Mouse (Mus musculus) embryonic fibroblast, embryonic 13.5 days (primary cell): ENCODE data around the gene Fchsd2.

ENCODE experiments used
- CTCF ChIP-seq: IDR thresholded peaks from 2 replicates; pipeline ENCODE4 v1.5.1; 2011; ENCODE audit warnings: mild to moderate bottlenecking, control low read depth, low read length, moderate library complexity, borderline replicate concordance; ENCODE audit not compliant: insufficient read depth
- POLR2A ChIP-seq: IDR thresholded peaks from 2 replicates; pipeline ENCODE4 v1.6.1; 2011; ENCODE audit warnings: low read depth, mild to moderate bottlenecking, control low read depth, low read length, moderate library complexity

DNA sequence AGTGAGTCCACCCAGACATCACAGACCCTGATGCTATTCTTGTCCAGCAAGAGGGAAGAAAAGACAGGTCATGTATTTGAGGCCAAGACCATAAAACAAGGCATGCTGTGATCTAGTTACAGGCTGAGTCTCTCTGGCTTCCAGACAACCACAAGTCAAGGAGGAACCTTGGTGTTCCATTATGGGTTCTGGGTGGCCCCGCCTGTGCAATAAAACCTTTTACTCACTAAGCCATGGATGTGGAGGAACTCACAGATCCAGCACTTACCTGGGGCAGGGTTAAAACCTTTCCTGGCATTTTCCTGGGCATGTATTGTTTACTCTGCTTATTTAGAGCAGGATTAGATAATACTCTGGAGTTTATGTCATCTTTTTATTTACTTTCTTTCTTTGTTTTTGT lies 191.8 kb downstream of the Fchsd2 start:
- no peak for TF ChIP-seq CTCF
- TF ChIP-seq POLR2A: no peak
